Mouse (Mus musculus) embryonic fibroblast, embryonic 13.5 days (primary cell): Measurements from ENCODE around the gene Gm1993. TPM values are rescaled to one million over a fixed set of nuclear protein-coding genes. Genes with fewer than 3 reads are reported as not detected.
"Not testable (repeated sequence)": the region's sequence is repeated elsewhere in the genome, so short reads cannot be mapped to it uniquely, and the experiment has no call there.

Source experiments
- H3K27ac ChIP-seq: 2 replicates; pipeline ENCODE4 v1.5.1; 2012; ENCODE audit warnings: low read length, control low read depth, inconsistent platforms; ENCODE audit not compliant: insufficient read depth
- H3K4me1 ChIP-seq: 2 replicates; pipeline ENCODE4 v1.6.1; 2011; ENCODE audit warnings: low read length; ENCODE audit not compliant: control insufficient read depth, insufficient read depth
- H3K4me3 ChIP-seq: 2 replicates; pipeline ENCODE4 v1.5.1; 2011; ENCODE audit warnings: mild to moderate bottlenecking, control low read depth, low read length; ENCODE audit not compliant: insufficient read depth
- polyA plus RNA-seq: library from polyadenylated mRNA; stranded (reverse); fragments of >200 nt; gene quantifications from 2 replicates; pipeline ENCODE4 v1.2.4, GENCODE M21; 2011; ENCODE audit warnings: low read depth; ENCODE audit not compliant: missing spikeins, insufficient read length

Gm1993 gene
- not detected in 2 replicates for polyA plus RNA-seq

DNA sequence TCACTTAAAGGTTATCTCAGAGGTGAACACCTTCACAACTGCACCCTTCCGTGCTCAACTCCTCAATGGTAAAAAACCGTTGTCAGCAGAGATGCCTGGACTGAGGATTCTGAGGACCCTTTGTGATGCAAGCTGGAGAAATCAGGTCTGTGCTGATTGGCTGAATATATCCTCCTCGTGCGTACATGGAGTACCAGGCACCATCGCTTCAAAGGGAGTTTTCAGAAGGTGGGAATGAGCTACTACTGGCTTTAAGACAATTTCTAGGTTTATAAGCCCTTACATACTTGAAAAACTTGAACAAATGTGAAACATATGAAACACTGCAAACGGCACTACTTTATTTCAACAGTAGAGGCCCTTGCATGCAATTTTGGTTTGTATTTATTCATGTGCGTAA lies at the start of gene Gm1993:
TSS of gene Gm1993 (minus strand) at position 101 of the 400 bp plus-strand sequence.
- not testable (repeated sequence) for H3K4me3 ChIP-seq, H3K4me1 ChIP-seq, H3K27ac ChIP-seq
